ENCODE assay signal across 8 mouse cellular contexts in genomic region chr9:57600620-57601352, GRCm38 (mm10). TPM values are rescaled to one million over a fixed set of nuclear protein-coding genes. Genes with fewer than 3 reads are reported as not detected.
DNase-seq lines count a peak whose midpoint lies in the region; ATAC-seq and TF ChIP-seq lines count a peak whose summit lies in the region.

No protein-coding gene starts in this region.

- H3K9me3 ChIP-seq in forebrain, embryonic 16.5 days (ENCODE audit: control insufficient read depth, low read length) = no peaks in the 10 kb centered on the region

- peaks cover 12% of the 10 kb centered on the region for H3K4me1 ChIP-seq in kidney, adult 2 months (ENCODE audit: control insufficient read depth, insufficient read depth, low read length)
- peaks cover 12% of the 10 kb centered on the region for H3K4me1 ChIP-seq in forebrain, embryonic 16.5 days (replicated peaks; ENCODE audit: control insufficient read depth, insufficient read depth, low read length)

- peak; percentile 30 for DNase-seq in kidney, adult 2 months
- no peak for DNase-seq in kidney, adult 18-20 months
- peak; percentile 54 for DNase-seq in NIH3T3 (ENCODE audit: low read depth)
- DNase-seq in lung, postnatal 14 days = peak; percentile 46
- DNase-seq in cerebellum, adult 8-10 months = no peak
- no peak for DNase-seq in right cerebral cortex, postnatal 10 days (ENCODE audit: low spot score in 2 of 2)

- TF ChIP-seq POLR2A in kidney, adult 2 months (IDR thresholded peaks at IDR 0.05; ENCODE audit: low read depth, low read length) = no peak

- WGBS in kidney, adult 2 months = 27% methylated on average over 3 of the region's 3 CpGs
- 11% methylated on average over 3 of the region's 3 CpGs for whole genome bisulfite sequencing in forebrain, embryonic 16.5 days

- peak overlapping the region; percentile 58; the same call in 1 of the 2 replicates for H3K27ac ChIP-seq in kidney, adult 2 months (ENCODE audit: insufficient read depth, low read depth, low read length)
- H3K27ac ChIP-seq in forebrain, embryonic 16.5 days (ENCODE audit: low read length) = no peak overlapping the region

- H3K27me3 ChIP-seq in kidney, adult 2 months (replicated peaks; ENCODE audit: control insufficient read depth, insufficient read depth, low read length) = no peaks in the 10 kb centered on the region
- 0 out of 2 replicates have a peak, but pooled peaks cover 3% of the 10 kb centered on the region for H3K27me3 ChIP-seq in forebrain, embryonic 16.5 days (replicated peaks; ENCODE audit: control insufficient read depth, insufficient read depth, low read length)

- H3K4me2 ChIP-seq in forebrain, embryonic 16.5 days (ENCODE audit: low read length) = no peak overlapping the region

- H3K4me3 ChIP-seq in kidney, adult 2 months (ENCODE audit: insufficient read depth, low read depth, low read length) = no peak overlapping the region
- no peak overlapping the region for H3K4me3 ChIP-seq in forebrain, embryonic 16.5 days (replicated peaks; ENCODE audit: low read length)

- ATAC-seq in forebrain, embryonic 16.5 days = peak; percentile 38; the same call in 1 of the 2 replicates
- ATAC-seq in CD4-positive, CD25-positive, alpha-beta regulatory T cell, adult 4 months = no peak

- H3K9ac ChIP-seq in forebrain, embryonic 16.5 days (replicated peaks; ENCODE audit: low read depth, low read length) = no peak overlapping the region

- TF ChIP-seq CTCF in kidney, adult 2 months (conservative IDR thresholded peaks at IDR 0.05; ENCODE audit: insufficient read depth, insufficient read length, low read depth, low read length) = no peak

- no peaks in the 10 kb centered on the region for H3K36me3 ChIP-seq in kidney, adult 2 months (ENCODE audit: control insufficient read depth, insufficient read depth, low read length)
- no peaks in the 10 kb centered on the region for H3K36me3 ChIP-seq in forebrain, embryonic 16.5 days (ENCODE audit: control insufficient read depth, insufficient read depth)

RNA-seq across cellular contexts. Expression of gene Cplx3, which starts 5.3 kb away (rescaled TPM):
- polyA plus RNA-seq in kidney, adult 2 months (2012; rRNA removed) = 0.42 and 0.47 TPM in 2 replicates
- 0.09 TPM in 1 of 2 replicates, not detected in the other for polyA plus RNA-seq in forebrain, embryonic 16.5 days (2015; fragmentation: Nextera tagmentation; extraction: Ambion mirVana)
- not detected for polyA plus RNA-seq in CD4-positive, CD25-positive, alpha-beta regulatory T cell, adult 4 months (2017; shearing (Covaris generic))

RNA-seq across cellular contexts. Expression of gene Ulk3, which starts 11.5 kb away (rescaled TPM):
- polyA plus RNA-seq in kidney, adult 2 months (2012; rRNA removed) = 26.2 and 26.9 TPM in 2 replicates
- polyA plus RNA-seq in forebrain, embryonic 16.5 days (2015; fragmentation: Nextera tagmentation; extraction: Ambion mirVana) = 27.2 and 43.3 TPM in 2 replicates
- polyA plus RNA-seq in CD4-positive, CD25-positive, alpha-beta regulatory T cell, adult 4 months (2017; shearing (Covaris generic)) = 10 to 100 TPM; 27.0 to 48.2 TPM

RNA-seq across cellular contexts. Expression of gene Lman1l, which starts 19.8 kb away (rescaled TPM):
- 0.08 TPM in 1 of 2 replicates, not detected in the other for polyA plus RNA-seq in kidney, adult 2 months (2012; rRNA removed)
- polyA plus RNA-seq in forebrain, embryonic 16.5 days (2015; fragmentation: Nextera tagmentation; extraction: Ambion mirVana) = not detected in 2 replicates
- polyA plus RNA-seq in CD4-positive, CD25-positive, alpha-beta regulatory T cell, adult 4 months (2017; shearing (Covaris generic)) = 1 to 10 TPM in 1 of 2 experiments, under 1 TPM in 1; 0.79 to 1.4 TPM

RNA-seq across cellular contexts. Expression of gene Scamp2, which starts 40.0 kb away (rescaled TPM):
- 166 and 187 TPM in 2 replicates for polyA plus RNA-seq in kidney, adult 2 months (2012; rRNA removed)
- polyA plus RNA-seq in forebrain, embryonic 16.5 days (2015; fragmentation: Nextera tagmentation; extraction: Ambion mirVana) = 54.0 and 56.0 TPM in 2 replicates
- 100 to 1,000 TPM in 1 of 2 experiments, 10 to 100 TPM in 1; 92.6 to 119 TPM for polyA plus RNA-seq in CD4-positive, CD25-positive, alpha-beta regulatory T cell, adult 4 months (2017; shearing (Covaris generic))

RNA-seq across cellular contexts. Expression of gene Mpi, which starts 48.2 kb away (rescaled TPM):
- 62.4 and 70.4 TPM in 2 replicates for polyA plus RNA-seq in kidney, adult 2 months (2012; rRNA removed)
- 57.5 and 73.7 TPM in 2 replicates for polyA plus RNA-seq in forebrain, embryonic 16.5 days (2015; fragmentation: Nextera tagmentation; extraction: Ambion mirVana)
- polyA plus RNA-seq in CD4-positive, CD25-positive, alpha-beta regulatory T cell, adult 4 months (2017; shearing (Covaris generic)) = 10 to 100 TPM; 15.7 to 17.9 TPM

Comparison
In these comparisons a context has a peak if more than half of its experiments do, and no peak if none do; other contexts are left out.
1. DNase-seq: peak in kidney, adult 2 months (single experiment), NIH3T3 (single experiment) and lung, postnatal 14 days (single experiment); none in kidney, adult 18-20 months (single experiment), cerebellum, adult 8-10 months (single experiment) and right cerebral cortex, postnatal 10 days (0 of 2).